Mouse (Mus musculus) spleen, postnatal 36 days (tissue): ENCODE measurements around the gene Psen1.
A peak's percentile ranks its signal among the peaks of the same experiment; 100 is the strongest.

ENCODE experiments used
- DNase-seq, 2 experiments: peaks; one replicate each; pipeline ENCODE4 v3.0.0; 2022; ENCODE audit warnings: low spot score in 2 of 2, mixed read lengths in 1 of 2

Gene Psen1

DNA sequence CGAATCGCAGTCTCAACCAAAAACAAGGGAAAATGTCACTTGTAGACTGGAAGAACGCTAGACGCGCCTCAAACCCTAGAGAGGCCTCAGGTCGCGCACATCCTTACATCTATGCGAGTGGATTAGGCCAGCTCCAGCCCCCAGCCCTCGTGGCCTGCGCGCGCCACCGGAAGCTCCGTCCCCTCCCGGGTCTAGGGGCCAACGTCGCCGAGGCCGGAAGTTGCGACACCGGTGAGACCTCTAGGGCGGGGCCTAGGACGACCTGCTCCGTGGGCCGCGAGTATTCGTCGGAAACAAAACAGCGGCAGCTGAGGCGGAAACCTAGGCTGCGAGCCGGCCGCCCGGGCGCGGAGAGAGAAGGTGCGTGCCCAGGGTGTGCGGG, at the start of gene Psen1:
Gene Psen1 (plus strand): TSS at position 219 of the 382 bp plus-strand sequence.
- DNase-seq = peak; percentile 93 to 94

- DNase-seq = no peak
Measured at GRCm38 (mm10) chr12:83641233-83641632, 46.7 kb upstream of the Psen1 start.

DNA sequence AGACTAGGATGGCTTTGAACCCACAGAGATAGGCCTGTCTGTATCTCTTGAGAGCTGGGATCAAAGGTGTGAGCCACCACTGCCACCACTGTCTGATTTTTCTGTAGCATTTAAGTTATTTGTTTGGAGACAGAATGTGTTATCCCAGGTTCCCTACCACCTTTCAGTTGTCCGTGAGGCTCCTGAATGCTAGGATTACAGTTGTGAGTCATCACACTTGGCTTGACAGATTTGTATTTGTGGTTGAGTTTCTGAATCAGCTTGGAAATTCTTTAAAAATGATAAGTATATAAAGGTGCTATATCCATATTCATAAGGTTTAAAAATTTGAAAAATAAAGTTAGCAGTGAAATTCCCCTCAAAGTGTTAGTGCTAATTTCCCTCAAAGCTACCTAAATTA, 44.8 kb upstream of the Psen1 start:
- DNase-seq = no peak

- no peak for DNase-seq
Measured at GRCm38 (mm10) chr12:83650346-83650745, 37.6 kb upstream of the Psen1 start.

DNA sequence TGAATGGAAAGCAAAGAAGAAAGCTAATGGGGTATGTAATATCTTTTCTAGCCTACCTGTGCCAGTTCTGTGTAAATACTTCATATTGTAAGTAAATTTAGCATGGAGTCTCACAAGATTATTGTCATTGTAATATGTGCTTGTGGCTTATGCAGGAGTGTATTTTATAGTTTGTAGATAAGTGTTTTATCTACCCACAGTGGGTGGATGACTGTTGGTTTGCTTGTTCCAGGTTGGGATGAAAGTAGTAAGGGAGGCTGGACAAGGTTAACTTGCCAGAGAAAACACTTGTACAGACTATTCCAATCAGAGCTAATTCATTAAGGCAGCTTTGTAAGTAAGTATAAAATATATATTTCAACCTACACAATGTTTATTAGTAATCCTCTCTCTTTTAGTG, 36.5 kb upstream of the Psen1 start:
- no peak for DNase-seq

GRCm38 (mm10) chr12:83685466-83685865, 2.5 kb upstream of the Psen1 start:
- no peak for DNase-seq

GRCm38 (mm10) chr12:83686575-83687350, 1.2 kb upstream of the Psen1 start:
- DNase-seq = no peak

GRCm38 (mm10) chr12:83688316-83689086, 549 bp downstream of the Psen1 start:
- DNase-seq = no peak

- DNase-seq = no peak
Measured at GRCm38 (mm10) chr12:83689087-83689432, 1.1 kb downstream of the Psen1 start.

GRCm38 (mm10) chr12:83694011-83694410, 6.1 kb downstream of the Psen1 start:
- no peak for DNase-seq

DNA sequence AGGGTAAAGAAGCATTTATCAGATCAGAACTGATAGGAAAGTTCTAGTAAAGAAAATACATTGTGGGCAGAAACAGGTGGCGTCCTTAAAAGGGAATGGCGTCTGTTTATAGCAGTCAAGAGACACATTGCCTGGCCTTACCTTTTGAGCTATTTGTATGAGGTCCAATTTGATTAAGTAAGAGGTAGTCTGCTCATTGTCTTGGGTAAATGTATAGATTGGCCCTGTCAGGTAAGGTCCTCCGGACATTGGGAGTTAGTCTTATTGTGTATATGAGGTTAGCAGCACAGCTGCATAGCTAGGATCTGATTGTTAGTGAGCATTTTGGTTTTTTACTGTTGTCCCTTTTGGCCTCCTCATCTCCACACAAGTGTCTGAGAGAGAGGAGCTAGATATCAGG, 6.7 kb downstream of the Psen1 start:
- DNase-seq = no peak

DNA sequence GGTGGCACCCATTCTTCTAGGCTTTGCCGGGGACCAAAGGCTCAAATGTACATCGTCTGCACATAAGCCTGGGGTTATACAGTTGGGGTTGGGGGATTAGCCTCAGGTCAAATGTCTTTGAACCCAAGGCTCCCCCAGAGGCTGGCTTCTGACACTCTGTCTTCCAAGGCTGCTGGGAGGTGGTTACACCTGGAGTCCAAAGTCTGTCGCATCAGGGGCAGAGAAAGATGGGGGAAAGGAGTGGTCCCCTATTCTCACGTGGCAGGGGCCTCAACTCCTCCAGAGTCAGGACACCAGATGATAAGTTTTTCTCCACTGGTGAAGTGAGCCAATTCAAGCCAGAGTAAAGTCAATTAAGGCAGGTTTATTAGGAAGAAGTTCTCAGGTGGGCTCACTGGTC, 10.7 kb downstream of the Psen1 start:
- no peak for DNase-seq

- no peak for DNase-seq
Measured at GRCm38 (mm10) chr12:83701608-83702007, 13.7 kb downstream of the Psen1 start.

GRCm38 (mm10) chr12:83702796-83703195, 14.8 kb downstream of the Psen1 start:
- DNase-seq = no peak

- no peak for DNase-seq
Measured at GRCm38 (mm10) chr12:83706951-83707350, 19.0 kb downstream of the Psen1 start.

- DNase-seq = no peak
Measured at GRCm38 (mm10) chr12:83708160-83709092, 20.5 kb downstream of the Psen1 start.

DNA sequence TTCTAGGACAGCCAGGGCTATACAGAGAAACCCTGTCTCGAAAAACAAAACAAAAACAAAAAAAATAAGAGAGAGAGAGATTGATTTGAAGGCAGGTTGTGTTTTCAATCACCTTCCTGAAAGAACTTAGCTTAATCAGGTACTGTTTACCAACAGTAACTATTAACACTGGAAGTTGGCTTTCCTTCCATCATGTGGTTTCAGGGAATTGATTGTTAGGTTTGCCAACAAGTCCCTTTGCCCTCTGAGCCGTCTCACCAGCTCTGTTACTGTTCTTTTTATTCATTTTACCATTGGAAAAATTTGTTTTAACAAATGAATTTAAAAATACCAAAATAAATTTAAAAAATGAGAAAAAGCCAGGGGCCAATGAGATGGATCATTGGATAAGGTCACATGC, 22.0 kb downstream of the Psen1 start:
- DNase-seq = no peak

GRCm38 (mm10) chr12:83713749-83714148, 25.8 kb downstream of the Psen1 start:
- DNase-seq = peak; percentile 28 to 32

- no peak for DNase-seq
Measured at GRCm38 (mm10) chr12:83716416-83717184, 28.6 kb downstream of the Psen1 start.

- no peak for DNase-seq
Measured at GRCm38 (mm10) chr12:83719431-83719830, 31.5 kb downstream of the Psen1 start.

DNA sequence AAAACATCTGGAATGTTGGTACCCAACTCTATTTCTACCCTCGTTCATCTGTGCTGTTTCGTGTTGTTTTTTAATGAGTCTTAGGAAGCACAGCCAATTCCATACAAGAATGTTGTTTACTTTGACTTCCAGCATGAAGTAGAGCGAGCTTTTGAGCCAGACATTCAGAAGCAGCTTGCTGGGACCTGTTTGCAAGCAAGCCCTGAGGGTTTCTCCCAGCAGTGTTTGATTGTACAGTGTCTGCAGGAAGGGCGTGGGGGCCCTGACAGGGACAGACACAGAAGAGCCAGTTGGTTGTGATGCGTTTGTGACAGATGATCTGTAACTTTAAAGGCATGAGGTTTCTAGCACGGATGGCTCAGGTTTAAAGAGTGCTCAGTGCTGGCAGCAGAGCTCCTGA, 33.3 kb downstream of the Psen1 start:
- no peak for DNase-seq
